Mouse (Mus musculus) neutrophil, adult 83 days (primary cell): ENCODE measurements around the gene Cln3. TPM values are rescaled to one million over a fixed set of nuclear protein-coding genes. Genes with fewer than 3 reads are reported as not detected.

Experiments
- total RNA-seq, 2 experiments: library from RNA; stranded (reverse); gene quantifications; one replicate each; pipeline ENCODE4 v1.2.4; 2023

Gene Cln3
- total RNA-seq = 100 to 1,000 TPM; 266 to 298 TPM

GRCm38 (mm10) chr7:126585717-126586116 lies at the start of gene Cln3:
Gene Cln3, minus strand, starts transcription at chr7:126585817.

GRCm38 (mm10) chr7:126630824-126631518 lies 45.4 kb upstream of the Cln3 start, which contains the start of gene Nupr1:
Gene Nupr1, minus strand, starts transcription at chr7:126630861.

GRCm38 (mm10) chr7:126594862-126595561 lies 9.4 kb upstream of the Cln3 start, which contains the start of gene Il27:
Gene Il27, minus strand, starts transcription at chr7:126594941.

GRCm38 (mm10) chr7:126584506-126584977 lies 1.1 kb downstream of the Cln3 start, which contains the start of gene Apobr:
Gene Apobr, plus strand, starts transcription at chr7:126584942.

GRCm38 (mm10) chr7:126566094-126566765 lies 19.4 kb downstream of the Cln3 start, which contains the start of gene Eif3c:
Gene Eif3c, minus strand, starts transcription at chr7:126566411.

Other genes starting within 250 kb of the Cln3 start
- 1 to 10 TPM; 1.8 to 2.1 TPM for gene Lat, start 216.2 kb downstream of the Cln3 start, total RNA-seq
- gene Spns1, start 208.4 kb downstream of the Cln3 start, total RNA-seq = 10 to 100 TPM; 26.2 to 32.1 TPM
- gene Nfatc2ip, start 189.1 kb downstream of the Cln3 start, total RNA-seq = 10 to 100 TPM; 12.3 to 17.8 TPM
- gene Cd19, start 170.9 kb downstream of the Cln3 start, total RNA-seq = 1 to 10 TPM; 2.3 to 2.8 TPM
- 10 to 100 TPM; 15.2 to 15.5 TPM for gene Rabep2, start 157.1 kb downstream of the Cln3 start, total RNA-seq
- gene Atp2a1, start 122.7 kb downstream of the Cln3 start, total RNA-seq = 1 to 10 TPM; 1.3 to 1.4 TPM
- gene Sh2b1, start 110.4 kb downstream of the Cln3 start, total RNA-seq = 10 to 100 TPM; 43.2 to 49.3 TPM
- 10 to 100 TPM; 30.1 to 31.2 TPM for gene Tufm, start 98.5 kb downstream of the Cln3 start, total RNA-seq
- gene Atxn2l, start 82.4 kb downstream of the Cln3 start, total RNA-seq = 100 to 1,000 TPM; 131 to 140 TPM
- gene Eif3c, start 19.4 kb downstream of the Cln3 start, total RNA-seq = 100 to 1,000 TPM in 1 of 2 experiments, 10 to 100 TPM in 1; 98.6 to 102 TPM
- 100 to 1,000 TPM; 158 to 171 TPM for gene Apobr, start 875 bp downstream of the Cln3 start, total RNA-seq
- 1 to 10 TPM; 4.0 to 5.3 TPM for gene Il27, start 9.1 kb upstream of the Cln3 start, total RNA-seq
- 10 to 100 TPM; 14.0 to 14.9 TPM for gene Nupr1, start 45.0 kb upstream of the Cln3 start, total RNA-seq
- 10 to 100 TPM; 19.9 to 25.7 TPM for gene Sgf29, start 63.5 kb upstream of the Cln3 start, total RNA-seq
- gene Sult1a1, start 90.6 kb upstream of the Cln3 start, total RNA-seq = under 1 TPM; 0.60 to 0.61 TPM
- 10 to 100 TPM; 58.9 to 61.6 TPM for gene Bola2, start 109.6 kb upstream of the Cln3 start, total RNA-seq
- gene Slx1b, start 110.0 kb upstream of the Cln3 start, total RNA-seq = 10 to 100 TPM in 1 of 2 experiments, 1 to 10 TPM in 1; 9.9 to 11.5 TPM
- 1,000 to 10,000 TPM; 1,654 to 1,761 TPM for gene Coro1a, start 122.0 kb upstream of the Cln3 start, total RNA-seq
- gene Mapk3, start 173.8 kb upstream of the Cln3 start, total RNA-seq = 100 to 1,000 TPM; 246 to 252 TPM
- gene Gdpd3, start 180.5 kb upstream of the Cln3 start, total RNA-seq = 10 to 100 TPM; 23.4 to 27.0 TPM
- gene Ypel3, start 191.1 kb upstream of the Cln3 start, total RNA-seq = 100 to 1,000 TPM; 233 to 240 TPM
- gene Tbx6, start 195.7 kb upstream of the Cln3 start, total RNA-seq = 1 to 10 TPM; 7.1 to 8.5 TPM
- 100 to 1,000 TPM; 213 to 217 TPM for gene Ppp4c, start 206.7 kb upstream of the Cln3 start, total RNA-seq
- not detected for gene Fam57b, start 211.9 kb upstream of the Cln3 start, total RNA-seq
- gene 4930451I11Rik, start 245.8 kb upstream of the Cln3 start, total RNA-seq = not detected